ENCODE assay signal across 7 mouse cellular contexts in the genomic region with DNA sequence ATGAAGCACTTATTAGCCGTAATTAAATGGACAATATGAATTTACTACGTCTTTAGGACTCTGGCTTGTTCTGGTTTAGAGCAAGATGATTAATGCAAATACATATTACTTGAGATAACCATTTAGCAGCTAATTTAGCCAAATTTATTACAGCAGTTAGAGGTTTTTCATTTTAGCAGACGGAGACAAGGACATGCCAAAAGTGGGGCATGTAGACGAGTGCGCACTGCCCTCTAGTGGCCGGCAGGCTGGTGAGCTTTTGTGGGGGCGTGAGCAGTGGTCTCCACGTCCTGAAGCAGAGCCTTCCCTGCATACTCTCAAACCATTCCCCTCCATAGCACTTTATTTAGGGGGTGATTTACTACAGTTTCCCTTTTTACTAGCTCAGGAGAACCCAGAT.
DNase-seq lines count a peak whose midpoint lies in the region; ATAC-seq and TF ChIP-seq lines count a peak whose summit lies in the region.

No protein-coding gene starts in this region.

- peak; percentile 83 for ATAC-seq in hindbrain, postnatal 0 days
- peak; percentile 86 for ATAC-seq in midbrain, embryonic 13.5 days

- 13% methylated on average over 8 of the region's 8 CpGs for WGBS in hindbrain, postnatal 0 days
- 18% methylated on average over 8 of the region's 8 CpGs for WGBS in midbrain, embryonic 13.5 days

- no peak overlapping the region for H3K4me3 ChIP-seq in hindbrain, postnatal 0 days (ENCODE audit: low read length)
- H3K4me3 ChIP-seq in midbrain, embryonic 13.5 days (replicated peaks): no peak overlapping the region

- no peak overlapping the region for H3K27ac ChIP-seq in hindbrain, postnatal 0 days
- no peak overlapping the region for H3K27ac ChIP-seq in midbrain, embryonic 13.5 days

- H3K36me3 ChIP-seq in hindbrain, postnatal 0 days (ENCODE audit: insufficient read depth, low read length): no peaks in the 10 kb centered on the region
- 0 out of 2 replicates have a peak, but pooled peaks cover 2% of the 10 kb centered on the region for H3K36me3 ChIP-seq in midbrain, embryonic 13.5 days

- no peaks in the 10 kb centered on the region for H3K27me3 ChIP-seq in hindbrain, postnatal 0 days (ENCODE audit: insufficient read depth, low read length)
- no peaks in the 10 kb centered on the region for H3K27me3 ChIP-seq in midbrain, embryonic 13.5 days

- DNase-seq in NIH3T3 (ENCODE audit: low read depth): peak; percentile 86
- DNase-seq in c-Kit-positive CD71-negative TER-119-negative erythroid progenitor cells, embryonic 14.5 days (ENCODE audit: low read depth): peak; percentile 38
- DNase-seq in forelimb bud, embryonic 11.5 days (ENCODE audit: low read depth, low spot score): peak; percentile 83
- DNase-seq in hindbrain, postnatal 0 days (ENCODE audit: low spot score): peak; percentile 93
- peak; percentile 50 for DNase-seq in left cerebral cortex, adult 11 months (ENCODE audit: low spot score)
- DNase-seq in spleen, postnatal 4 days (ENCODE audit: low spot score in 2 of 2): peak; percentile 36 to 79

- H3K4me2 ChIP-seq in hindbrain, postnatal 0 days (ENCODE audit: low read depth, low read length): no peak overlapping the region
- no peak overlapping the region for H3K4me2 ChIP-seq in midbrain, embryonic 13.5 days (replicated peaks)

- H3K9ac ChIP-seq in hindbrain, postnatal 0 days (replicated peaks; ENCODE audit: low read length): no peak overlapping the region
- H3K9ac ChIP-seq in midbrain, embryonic 13.5 days (replicated peaks): no peak overlapping the region

- TF ChIP-seq CTCF in hindbrain, postnatal 0 days (IDR thresholded peaks at IDR 0.05; ENCODE audit: low read depth): peak; percentile 98

- no peaks in the 10 kb centered on the region for H3K9me3 ChIP-seq in hindbrain, postnatal 0 days (ENCODE audit: low read length)
- H3K9me3 ChIP-seq in midbrain, embryonic 13.5 days: no peaks in the 10 kb centered on the region

- H3K4me1 ChIP-seq in hindbrain, postnatal 0 days (ENCODE audit: insufficient read depth, low read length): no peaks in the 10 kb centered on the region; the same call in 1 of the 2 replicates
- peaks cover 37% of the 10 kb centered on the region for H3K4me1 ChIP-seq in midbrain, embryonic 13.5 days (replicated peaks)

Comparison
In these comparisons a context has a peak if more than half of its experiments do, and no peak if none do; other contexts are left out.
1. DNase-seq: peak in every context shown above with its lines; median percentile 93 in hindbrain, postnatal 0 days; 86 in NIH3T3; 83 in forelimb bud, embryonic 11.5 days; 58 in spleen, postnatal 4 days; 50 in left cerebral cortex, adult 11 months; 38 in c-Kit-positive CD71-negative TER-119-negative erythroid progenitor cells, embryonic 14.5 days.